Mouse (Mus musculus): Measurements from ENCODE around the gene Ip6k2. TPM values are rescaled to one million over a fixed set of nuclear protein-coding genes. Genes with fewer than 3 reads are reported as not detected.

The Ip6k2 gene
- 44.3 and 48.7 TPM in 2 replicates for polyA plus RNA-seq (2014; fragmentation: Nextera tagmentation; extraction: Ambion mirVana)

- peak within 1 kb of the TSS; percentile 60 for H3K4me2 ChIP-seq
- H3K4me1 ChIP-seq (ENCODE audit: control insufficient read depth, insufficient read depth, low read length) = peaks cover 30% of the 10 kb centered on the region
- peak within 1 kb of the TSS; percentile 97 for H3K4me3 ChIP-seq (ENCODE audit: low read depth, low read length)
- peak within 1 kb of the TSS; percentile 80 for H3K27ac ChIP-seq (ENCODE audit: low read depth, low read length)
- ATAC-seq (replicated peaks; ENCODE audit: insufficient number of reproducible peaks, low FRiP score, low TSS enrichment) = peak; percentile 99
- peak within 1 kb of the TSS; percentile 98 for H3K9ac ChIP-seq (ENCODE audit: low read depth, low read length)
- WGBS (ENCODE audit: insufficient replicate concordance) = under 1% methylated on average over 56 of the region's 56 CpGs
- H3K27me3 ChIP-seq (ENCODE audit: control insufficient read depth, insufficient read depth, low read length) = no peaks in the 10 kb centered on the region
- H3K9me3 ChIP-seq (replicated peaks; ENCODE audit: control insufficient read depth, low read length) = no peaks in the 10 kb centered on the region
- no peaks in the 10 kb centered on the region for H3K36me3 ChIP-seq (ENCODE audit: control insufficient read depth, insufficient read depth, low read length)
These were observed at the start of gene Ip6k2 for GRCm38 (mm10) chr9:108783548-108784463. Gene Ip6k2, plus strand, starts transcription at chr9:108783796.

GRCm38 (mm10) chr9:108734626-108735025, 49.0 kb upstream of the Ip6k2 start:
- H3K27me3 ChIP-seq (ENCODE audit: control insufficient read depth, insufficient read depth, low read length) = no peaks in the 10 kb centered on the region
- H3K9me3 ChIP-seq (replicated peaks; ENCODE audit: control insufficient read depth, low read length) = no peaks in the 10 kb centered on the region
- H3K4me1 ChIP-seq (ENCODE audit: control insufficient read depth, insufficient read depth, low read length) = no peaks in the 10 kb centered on the region
- H3K36me3 ChIP-seq (ENCODE audit: control insufficient read depth, insufficient read depth, low read length) = 0 out of 2 replicates have a peak, but pooled peaks cover 6% of the 10 kb centered on the region
- H3K27ac ChIP-seq (ENCODE audit: low read depth, low read length) = no peak overlapping the region
- H3K4me3 ChIP-seq (ENCODE audit: low read depth, low read length) = no peak overlapping the region
- H3K9ac ChIP-seq (ENCODE audit: low read depth, low read length) = no peak overlapping the region
- no peak overlapping the region for H3K4me2 ChIP-seq
- no peak for ATAC-seq (replicated peaks; ENCODE audit: insufficient number of reproducible peaks, low FRiP score, low TSS enrichment)

GRCm38 (mm10) chr9:108739239-108739638, 44.4 kb upstream of the Ip6k2 start:
- ATAC-seq (replicated peaks; ENCODE audit: insufficient number of reproducible peaks, low FRiP score, low TSS enrichment) = no peak

DNA sequence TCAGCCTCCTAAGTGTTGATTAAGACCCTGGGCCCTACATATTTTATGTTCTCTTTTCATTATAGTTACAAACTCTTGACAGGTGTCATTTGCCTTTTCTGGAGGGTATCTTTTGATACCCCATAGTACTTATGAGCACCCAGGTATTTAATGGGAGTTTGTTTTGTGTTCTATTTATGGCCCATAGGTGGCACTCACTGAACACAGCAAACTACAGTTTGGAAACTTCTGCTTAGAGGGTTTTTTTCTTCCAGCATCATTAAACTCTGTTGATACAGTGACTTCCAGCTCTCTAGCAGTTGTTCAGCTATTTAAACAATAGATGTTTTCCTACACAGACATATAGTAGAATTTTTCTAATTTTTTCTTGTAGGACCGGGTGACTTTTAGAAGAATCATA, 43.5 kb upstream of the Ip6k2 start:
- H3K9me3 ChIP-seq (replicated peaks; ENCODE audit: control insufficient read depth, low read length) = no peaks in the 10 kb centered on the region
- no peak overlapping the region for H3K9ac ChIP-seq (ENCODE audit: low read depth, low read length)
- 89% methylated on average over 1 of the region's 1 CpGs for WGBS (ENCODE audit: insufficient replicate concordance)
- no peaks in the 10 kb centered on the region for H3K27me3 ChIP-seq (ENCODE audit: control insufficient read depth, insufficient read depth, low read length)
- no peaks in the 10 kb centered on the region for H3K4me1 ChIP-seq (ENCODE audit: control insufficient read depth, insufficient read depth, low read length)
- H3K27ac ChIP-seq (ENCODE audit: low read depth, low read length) = no peak overlapping the region
- H3K4me2 ChIP-seq = no peak overlapping the region
- H3K36me3 ChIP-seq (ENCODE audit: control insufficient read depth, insufficient read depth, low read length) = peaks cover 20% of the 10 kb centered on the region
- ATAC-seq (replicated peaks; ENCODE audit: insufficient number of reproducible peaks, low FRiP score, low TSS enrichment) = no peak
- no peak overlapping the region for H3K4me3 ChIP-seq (ENCODE audit: low read depth, low read length)

More at GRCm38 (mm10) chr9:108739239-108739638, 44.4 kb upstream of the Ip6k2 start:
- Histone ChIP-seq H3K9ac (ENCODE audit: low read depth, low read length) (no peak overlapping the region), H3K27ac (ENCODE audit: low read depth, low read length) (no peak overlapping the region), H3K9me3 (replicated peaks; ENCODE audit: control insufficient read depth, low read length) (no peaks in the 10 kb centered on the region), H3K4me3 (ENCODE audit: low read depth, low read length) (no peak overlapping the region), H3K27me3 (ENCODE audit: control insufficient read depth, insufficient read depth, low read length) (no peaks in the 10 kb centered on the region), H3K4me2 (no peak overlapping the region), H3K4me1 (ENCODE audit: control insufficient read depth, insufficient read depth, low read length) (no peaks in the 10 kb centered on the region), H3K36me3 (ENCODE audit: control insufficient read depth, insufficient read depth, low read length) (peaks cover 22% of the 10 kb centered on the region)
- WGBS (ENCODE audit: insufficient replicate concordance) = 36% methylated on average over 3 of the region's 3 CpGs

GRCm38 (mm10) chr9:108742048-108742447, 41.5 kb upstream of the Ip6k2 start:
- H3K9ac ChIP-seq (ENCODE audit: low read depth, low read length) = no peak overlapping the region
- H3K4me3 ChIP-seq (ENCODE audit: low read depth, low read length) = no peak overlapping the region
- no peaks in the 10 kb centered on the region for H3K4me1 ChIP-seq (ENCODE audit: control insufficient read depth, insufficient read depth, low read length)
- 87% methylated on average over 9 of the region's 9 CpGs for WGBS (ENCODE audit: insufficient replicate concordance)
- no peaks in the 10 kb centered on the region for H3K9me3 ChIP-seq (replicated peaks; ENCODE audit: control insufficient read depth, low read length)
- peaks cover 26% of the 10 kb centered on the region for H3K36me3 ChIP-seq (ENCODE audit: control insufficient read depth, insufficient read depth, low read length)
- H3K27me3 ChIP-seq (ENCODE audit: control insufficient read depth, insufficient read depth, low read length) = no peaks in the 10 kb centered on the region
- ATAC-seq (replicated peaks; ENCODE audit: insufficient number of reproducible peaks, low FRiP score, low TSS enrichment) = no peak
- no peak overlapping the region for H3K4me2 ChIP-seq
- H3K27ac ChIP-seq (ENCODE audit: low read depth, low read length) = no peak overlapping the region

- H3K27me3 ChIP-seq (ENCODE audit: control insufficient read depth, insufficient read depth, low read length) = no peaks in the 10 kb centered on the region
- no peak overlapping the region for H3K4me3 ChIP-seq (ENCODE audit: low read depth, low read length)
- H3K9ac ChIP-seq (ENCODE audit: low read depth, low read length) = no peak overlapping the region
- H3K4me1 ChIP-seq (ENCODE audit: control insufficient read depth, insufficient read depth, low read length) = peaks cover 22% of the 10 kb centered on the region
- peak overlapping the region; percentile 51; the same call in 1 of the 2 replicates for H3K27ac ChIP-seq (ENCODE audit: low read depth, low read length)
- peaks cover 19% of the 10 kb centered on the region for H3K36me3 ChIP-seq (ENCODE audit: control insufficient read depth, insufficient read depth, low read length)
- no peak for ATAC-seq (replicated peaks; ENCODE audit: insufficient number of reproducible peaks, low FRiP score, low TSS enrichment)
- no peak overlapping the region for H3K4me2 ChIP-seq
- WGBS (ENCODE audit: insufficient replicate concordance) = 82% methylated on average over 14 of the region's 14 CpGs
- H3K9me3 ChIP-seq (replicated peaks; ENCODE audit: control insufficient read depth, low read length) = no peaks in the 10 kb centered on the region
These were observed 36.6 kb upstream of the Ip6k2 start for GRCm38 (mm10) chr9:108746876-108747499.

DNA sequence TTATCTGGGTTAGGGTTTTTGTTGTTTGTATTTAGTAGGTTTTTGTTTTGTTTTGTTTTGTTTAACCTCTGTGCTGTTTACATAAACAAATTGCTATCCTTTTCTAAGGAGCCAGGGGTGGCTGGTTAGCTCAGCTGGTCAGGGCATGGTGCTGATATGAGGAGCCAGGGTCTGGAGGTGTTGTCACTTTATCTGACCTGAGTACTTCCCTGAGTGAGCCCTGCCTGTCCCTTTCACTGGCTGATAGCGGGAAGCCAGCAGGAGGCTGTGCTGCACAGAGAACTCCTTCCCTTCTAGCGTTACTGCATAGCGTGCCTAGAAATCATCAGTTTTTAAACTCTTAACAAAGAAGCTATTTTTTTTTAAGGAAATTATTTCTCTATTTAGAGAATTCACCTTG, 35.9 kb upstream of the Ip6k2 start:
- no peaks in the 10 kb centered on the region for H3K9me3 ChIP-seq (replicated peaks; ENCODE audit: control insufficient read depth, low read length)
- no peak overlapping the region for H3K27ac ChIP-seq (ENCODE audit: low read depth, low read length)
- no peak overlapping the region for H3K4me3 ChIP-seq (ENCODE audit: low read depth, low read length)
- no peaks in the 10 kb centered on the region for H3K27me3 ChIP-seq (ENCODE audit: control insufficient read depth, insufficient read depth, low read length)
- H3K36me3 ChIP-seq (ENCODE audit: control insufficient read depth, insufficient read depth, low read length) = peaks cover 19% of the 10 kb centered on the region
- ATAC-seq (replicated peaks; ENCODE audit: insufficient number of reproducible peaks, low FRiP score, low TSS enrichment) = peak; percentile 82
- no peak overlapping the region for H3K9ac ChIP-seq (ENCODE audit: low read depth, low read length)
- H3K4me2 ChIP-seq = peak overlapping the region; percentile 14; the same call in 1 of the 2 replicates
- peaks cover 22% of the 10 kb centered on the region for H3K4me1 ChIP-seq (ENCODE audit: control insufficient read depth, insufficient read depth, low read length)
- 40% methylated on average over 3 of the region's 3 CpGs for WGBS (ENCODE audit: insufficient replicate concordance)

DNA sequence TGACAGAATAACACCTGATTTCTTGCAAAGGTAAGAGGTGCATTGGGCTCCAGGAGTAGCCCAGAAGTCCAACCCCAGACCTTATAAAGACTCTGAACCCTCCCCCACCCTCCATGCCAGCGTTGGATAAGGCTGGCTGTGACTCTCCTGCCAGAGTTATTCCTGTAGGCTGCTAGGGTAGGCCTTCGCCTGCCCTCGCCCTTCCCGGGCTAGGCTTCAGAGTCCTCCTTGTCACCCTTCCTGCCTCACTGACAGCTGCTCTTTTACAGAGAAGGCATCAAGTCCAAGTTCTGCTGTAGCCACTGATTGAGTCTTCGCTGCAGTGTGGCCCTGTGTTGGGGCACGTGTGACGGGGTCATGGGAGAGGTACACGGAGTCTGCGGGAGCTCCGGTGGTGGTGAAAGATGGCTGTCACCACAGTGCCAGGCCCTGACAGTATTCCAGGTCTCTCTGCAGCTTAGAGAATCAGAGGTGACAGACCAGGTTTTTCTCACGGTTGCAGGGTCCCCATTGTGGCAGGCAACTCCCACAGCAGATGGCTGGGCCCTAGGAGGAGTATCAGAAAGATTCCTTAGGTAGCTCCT, 34.9 kb upstream of the Ip6k2 start:
- H3K9ac ChIP-seq (ENCODE audit: low read depth, low read length) = peak overlapping the region; percentile 17; the same call in 1 of the 2 replicates
- peaks cover 22% of the 10 kb centered on the region for H3K4me1 ChIP-seq (ENCODE audit: control insufficient read depth, insufficient read depth, low read length)
- H3K9me3 ChIP-seq (replicated peaks; ENCODE audit: control insufficient read depth, low read length) = no peaks in the 10 kb centered on the region
- H3K27me3 ChIP-seq (ENCODE audit: control insufficient read depth, insufficient read depth, low read length) = no peaks in the 10 kb centered on the region
- H3K4me2 ChIP-seq = no peak overlapping the region
- H3K36me3 ChIP-seq (ENCODE audit: control insufficient read depth, insufficient read depth, low read length) = peaks cover 11% of the 10 kb centered on the region
- 0 out of 2 replicates have a peak overlapping the region, but pooled peaks have one; percentile 46 for H3K27ac ChIP-seq (ENCODE audit: low read depth, low read length)
- WGBS (ENCODE audit: insufficient replicate concordance) = 35% methylated on average over 11 of the region's 11 CpGs
- no peak overlapping the region for H3K4me3 ChIP-seq (ENCODE audit: low read depth, low read length)
- ATAC-seq (replicated peaks; ENCODE audit: insufficient number of reproducible peaks, low FRiP score, low TSS enrichment) = no peak

Data from heart, embryonic 11.5 days (tissue).